Mouse (Mus musculus): ENCODE data around the gene St5. TPM values are rescaled to one million over a fixed set of nuclear protein-coding genes. Genes with fewer than 3 reads are reported as not detected.

Gene St5
- polyA plus RNA-seq, 2 experiments = 45.0 to 56.3 TPM

DNA sequence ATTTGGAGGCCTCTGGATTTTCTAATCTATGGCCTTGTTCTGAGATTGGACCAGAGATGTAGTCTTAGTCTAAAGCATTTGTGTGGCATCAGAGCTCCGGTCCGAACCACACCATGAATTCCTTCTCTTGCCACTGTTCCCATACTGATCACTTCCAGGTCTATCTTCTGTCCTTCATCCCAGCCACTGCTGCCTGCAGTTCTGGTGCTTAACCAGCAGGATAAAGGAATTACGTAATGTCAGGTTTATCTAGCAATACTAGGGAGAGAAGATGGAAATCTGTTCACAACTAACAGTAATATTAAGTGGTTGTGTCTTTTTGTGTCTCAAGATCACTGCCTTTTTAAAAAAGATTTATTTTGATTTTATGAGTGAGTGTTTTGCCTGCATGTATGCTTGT, 13.3 kb downstream of the St5 start:
- no peaks in the 10 kb centered on the region for H3K4me1 ChIP-seq (ENCODE audit: control insufficient read depth, insufficient read depth, low read length)
- no peak overlapping the region for H3K4me3 ChIP-seq (replicated peaks; ENCODE audit: low read length)
- no peak overlapping the region for H3K4me2 ChIP-seq (replicated peaks; ENCODE audit: low read depth, low read length, severe bottlenecking)
- 90% methylated on average over 3 of the region's 3 CpGs for WGBS
- no peak for ATAC-seq (ENCODE audit: low FRiP score, low read depth)
- no peak overlapping the region for H3K27ac ChIP-seq (replicated peaks; ENCODE audit: low read depth, low read length)
- no peak overlapping the region for H3K9ac ChIP-seq (ENCODE audit: low read depth, low read length, severe bottlenecking)
- no peaks in the 10 kb centered on the region for H3K36me3 ChIP-seq (ENCODE audit: control insufficient read depth, insufficient read depth, low read length)
- no peaks in the 10 kb centered on the region for H3K9me3 ChIP-seq (ENCODE audit: control insufficient read depth, low read length)
- H3K27me3 ChIP-seq (ENCODE audit: control insufficient read depth, insufficient read depth, low read length) = no peaks in the 10 kb centered on the region
- DNase-seq (ENCODE audit: low spot score) = no peak
- no peak for TF ChIP-seq POLR2A (IDR thresholded peaks at IDR 0.05; ENCODE audit: borderline replicate concordance, extremely low read depth, insufficient read depth, insufficient read length)

GRCm38 (mm10) chr7:109686585-109687128, 16.7 kb downstream of the St5 start:
- Histone ChIP-seq H3K4me2 (replicated peaks; ENCODE audit: low read depth, low read length, severe bottlenecking) (no peak overlapping the region), H3K27ac (replicated peaks; ENCODE audit: low read depth, low read length) (no peak overlapping the region), H3K4me1 (ENCODE audit: control insufficient read depth, insufficient read depth, low read length) (no peaks in the 10 kb centered on the region), H3K9ac (ENCODE audit: low read depth, low read length, severe bottlenecking) (no peak overlapping the region), H3K9me3 (ENCODE audit: control insufficient read depth, low read length) (no peaks in the 10 kb centered on the region), H3K4me3 (replicated peaks; ENCODE audit: low read length) (no peak overlapping the region), H3K36me3 (ENCODE audit: control insufficient read depth, insufficient read depth, low read length) (no peaks in the 10 kb centered on the region), H3K27me3 (ENCODE audit: control insufficient read depth, insufficient read depth, low read length) (no peaks in the 10 kb centered on the region)
- 47% methylated on average over 9 of the region's 9 CpGs for WGBS
- DNase-seq (ENCODE audit: low spot score) (no peak), ATAC-seq (ENCODE audit: low FRiP score, low read depth) (no peak)
- no peak for TF ChIP-seq POLR2A (IDR thresholded peaks at IDR 0.05; ENCODE audit: borderline replicate concordance, extremely low read depth, insufficient read depth, insufficient read length)

GRCm38 (mm10) chr7:109680879-109681278, 22.5 kb downstream of the St5 start:
- WGBS = 82% methylated on average over 1 of the region's 1 CpGs
- no peak overlapping the region for H3K9ac ChIP-seq (ENCODE audit: low read depth, low read length, severe bottlenecking)

DNA sequence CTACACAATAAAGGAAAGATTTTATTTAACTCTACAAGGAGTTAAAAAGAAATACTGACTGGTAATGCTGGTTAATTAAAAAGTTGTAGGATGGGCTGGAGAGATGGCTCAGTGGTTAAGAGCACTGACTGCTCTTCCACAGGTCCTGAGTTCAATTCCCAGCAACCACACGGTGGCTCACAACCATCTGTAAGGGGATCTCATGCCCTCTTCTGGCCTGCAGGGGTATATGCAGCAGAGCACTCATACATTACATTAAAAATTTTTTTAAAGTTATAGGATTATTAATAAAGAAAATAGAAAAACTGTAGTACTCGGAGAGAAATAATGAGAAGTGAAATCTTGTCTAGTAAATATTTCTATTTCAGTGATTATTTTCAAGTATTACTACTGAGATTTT, 23.1 kb downstream of the St5 start:
- Histone ChIP-seq H3K4me3 (replicated peaks; ENCODE audit: low read length) (no peak overlapping the region), H3K4me2 (replicated peaks; ENCODE audit: low read depth, low read length, severe bottlenecking) (no peak overlapping the region), H3K27ac (replicated peaks; ENCODE audit: low read depth, low read length) (no peak overlapping the region), H3K9me3 (ENCODE audit: control insufficient read depth, low read length) (no peaks in the 10 kb centered on the region), H3K4me1 (ENCODE audit: control insufficient read depth, insufficient read depth, low read length) (no peaks in the 10 kb centered on the region), H3K27me3 (ENCODE audit: control insufficient read depth, insufficient read depth, low read length) (no peaks in the 10 kb centered on the region), H3K9ac (ENCODE audit: low read depth, low read length, severe bottlenecking) (no peak overlapping the region), H3K36me3 (ENCODE audit: control insufficient read depth, insufficient read depth, low read length) (no peaks in the 10 kb centered on the region)
- WGBS = 86% methylated on average over 2 of the region's 2 CpGs
- DNase-seq (ENCODE audit: low spot score) (no peak), ATAC-seq (ENCODE audit: low FRiP score, low read depth) (no peak)
- no peak for TF ChIP-seq POLR2A (IDR thresholded peaks at IDR 0.05; ENCODE audit: borderline replicate concordance, extremely low read depth, insufficient read depth, insufficient read length)

More at GRCm38 (mm10) chr7:109680879-109681278, 22.5 kb downstream of the St5 start:
- Histone ChIP-seq H3K4me3 (replicated peaks; ENCODE audit: low read length) (no peak overlapping the region), H3K36me3 (ENCODE audit: control insufficient read depth, insufficient read depth, low read length) (no peaks in the 10 kb centered on the region), H3K27me3 (ENCODE audit: control insufficient read depth, insufficient read depth, low read length) (no peaks in the 10 kb centered on the region), H3K4me1 (ENCODE audit: control insufficient read depth, insufficient read depth, low read length) (no peaks in the 10 kb centered on the region), H3K9me3 (ENCODE audit: control insufficient read depth, low read length) (no peaks in the 10 kb centered on the region), H3K4me2 (replicated peaks; ENCODE audit: low read depth, low read length, severe bottlenecking) (no peak overlapping the region), H3K27ac (replicated peaks; ENCODE audit: low read depth, low read length) (no peak overlapping the region)
- no peak for ATAC-seq (ENCODE audit: low FRiP score, low read depth)
- DNase-seq (ENCODE audit: low spot score) = no peak
- no peak for TF ChIP-seq POLR2A (IDR thresholded peaks at IDR 0.05; ENCODE audit: borderline replicate concordance, extremely low read depth, insufficient read depth, insufficient read length)

DNA sequence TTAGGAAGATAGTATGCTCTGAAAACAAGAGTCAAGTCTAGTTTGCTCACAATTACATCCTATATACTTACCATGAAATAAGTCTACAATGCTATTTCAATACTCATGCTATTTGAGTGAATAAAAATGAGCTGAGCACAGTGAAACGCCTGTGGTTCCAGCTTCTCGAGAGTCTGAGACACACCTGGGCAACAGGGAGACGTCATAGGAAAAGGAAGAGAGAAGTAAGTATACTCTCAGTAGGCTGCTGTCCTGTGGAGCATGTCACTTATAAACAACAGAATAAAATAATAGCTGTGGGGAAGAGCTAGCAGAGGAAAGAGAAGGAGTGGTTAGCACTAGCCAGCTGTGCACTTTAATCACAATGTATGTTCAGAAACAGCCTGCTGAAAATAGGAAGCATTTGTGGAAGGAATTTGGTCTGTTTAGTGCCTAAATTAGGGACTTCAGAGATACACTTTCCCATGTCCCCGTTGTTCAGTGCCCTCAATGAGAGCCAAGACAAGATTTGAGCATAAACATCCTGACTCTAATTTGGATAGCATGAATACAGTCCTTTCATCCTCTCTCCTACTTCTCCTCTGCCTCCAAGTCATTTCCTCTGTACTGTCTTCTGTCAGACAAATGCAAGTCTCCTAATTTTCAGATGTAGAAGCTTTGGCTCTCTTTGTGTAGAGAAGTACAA, 28.3 kb downstream of the St5 start:
- no peak for DNase-seq (ENCODE audit: low spot score)
- 63% methylated on average over 4 of the region's 4 CpGs for WGBS
- Histone ChIP-seq H3K36me3 (ENCODE audit: control insufficient read depth, insufficient read depth, low read length) (no peaks in the 10 kb centered on the region), H3K27ac (replicated peaks; ENCODE audit: low read depth, low read length) (no peak overlapping the region), H3K4me3 (replicated peaks; ENCODE audit: low read length) (no peak overlapping the region), H3K27me3 (ENCODE audit: control insufficient read depth, insufficient read depth, low read length) (no peaks in the 10 kb centered on the region), H3K4me1 (ENCODE audit: control insufficient read depth, insufficient read depth, low read length) (peaks cover 7% of the 10 kb centered on the region), H3K9me3 (ENCODE audit: control insufficient read depth, low read length) (no peaks in the 10 kb centered on the region), H3K4me2 (replicated peaks; ENCODE audit: low read depth, low read length, severe bottlenecking) (no peak overlapping the region), H3K9ac (ENCODE audit: low read depth, low read length, severe bottlenecking) (no peak overlapping the region)
- no peak for ATAC-seq (ENCODE audit: low FRiP score, low read depth)
- no peak for TF ChIP-seq POLR2A (IDR thresholded peaks at IDR 0.05; ENCODE audit: borderline replicate concordance, extremely low read depth, insufficient read depth, insufficient read length)

Measured in limb, embryonic 14.5 days (tissue).